Mouse (Mus musculus): ENCODE measurements at regions not wholly inside any gene's neighbourhood (a gene's known extent, or its start where the extent isn't known, plus 50 kb on each side); places are given as distances from the start of the nearest gene placed in this dataset.
A peak's percentile ranks its signal among the peaks of the same experiment; 100 is the strongest.

GRCm38 (mm10) chr9:41513701-41514100 lies 352.2 kb upstream of the Ubash3b start:
- H3K4me2 ChIP-seq (replicated peaks; ENCODE audit: low read depth, low read length): no peak overlapping the region
- H3K36me3 ChIP-seq (ENCODE audit: insufficient read depth, low read length): no peaks in the 10 kb centered on the region
- H3K4me3 ChIP-seq (ENCODE audit: low read length): no peak overlapping the region
- no peaks in the 10 kb centered on the region for H3K4me1 ChIP-seq (ENCODE audit: insufficient read depth, low read length)
- no peak overlapping the region for H3K27ac ChIP-seq (ENCODE audit: low read length)
- no peaks in the 10 kb centered on the region for H3K27me3 ChIP-seq (ENCODE audit: insufficient read depth, low read length)
- WGBS: 37% methylated on average over 1 of the region's 1 CpGs
- no peak overlapping the region for H3K9ac ChIP-seq (replicated peaks; ENCODE audit: low read length)
- no peak for ATAC-seq (ENCODE audit: low FRiP score, low TSS enrichment)
- no peaks in the 10 kb centered on the region for H3K9me3 ChIP-seq (ENCODE audit: low read length)

GRCm38 (mm10) chr9:41509597-41509996 lies 348.1 kb upstream of the Ubash3b start:
- no peaks in the 10 kb centered on the region for H3K36me3 ChIP-seq (ENCODE audit: insufficient read depth, low read length)
- H3K9me3 ChIP-seq (ENCODE audit: low read length): no peaks in the 10 kb centered on the region
- no peak overlapping the region for H3K4me3 ChIP-seq (ENCODE audit: low read length)
- H3K4me2 ChIP-seq (replicated peaks; ENCODE audit: low read depth, low read length): no peak overlapping the region
- no peak overlapping the region for H3K9ac ChIP-seq (replicated peaks; ENCODE audit: low read length)
- H3K27ac ChIP-seq (ENCODE audit: low read length): no peak overlapping the region
- H3K27me3 ChIP-seq (ENCODE audit: insufficient read depth, low read length): no peaks in the 10 kb centered on the region
- ATAC-seq (ENCODE audit: low FRiP score, low TSS enrichment): no peak
- 86% methylated on average over 2 of the region's 2 CpGs for WGBS
- H3K4me1 ChIP-seq (ENCODE audit: insufficient read depth, low read length): no peaks in the 10 kb centered on the region

- H3K4me3 ChIP-seq (ENCODE audit: low read length): no peak overlapping the region
- 86% methylated on average over 5 of the region's 5 CpGs for WGBS
- no peaks in the 10 kb centered on the region for H3K27me3 ChIP-seq (ENCODE audit: insufficient read depth, low read length)
- H3K4me1 ChIP-seq (ENCODE audit: insufficient read depth, low read length): no peaks in the 10 kb centered on the region
- H3K36me3 ChIP-seq (ENCODE audit: insufficient read depth, low read length): no peaks in the 10 kb centered on the region
- no peak overlapping the region for H3K9ac ChIP-seq (replicated peaks; ENCODE audit: low read length)
- no peaks in the 10 kb centered on the region for H3K9me3 ChIP-seq (ENCODE audit: low read length)
- ATAC-seq (ENCODE audit: low FRiP score, low TSS enrichment): no peak
- H3K27ac ChIP-seq (ENCODE audit: low read length): no peak overlapping the region
- no peak overlapping the region for H3K4me2 ChIP-seq (replicated peaks; ENCODE audit: low read depth, low read length)
Observed at GRCm38 (mm10) chr9:41508746-41509145, 347.2 kb upstream of the Ubash3b start.

GRCm38 (mm10) chr9:41498326-41498725 lies 336.8 kb upstream of the Ubash3b start:
- Histone ChIP-seq H3K9ac (replicated peaks; ENCODE audit: low read length) (no peak overlapping the region), H3K27me3 (ENCODE audit: insufficient read depth, low read length) (no peaks in the 10 kb centered on the region), H3K9me3 (ENCODE audit: low read length) (no peaks in the 10 kb centered on the region), H3K36me3 (ENCODE audit: insufficient read depth, low read length) (no peaks in the 10 kb centered on the region), H3K27ac (ENCODE audit: low read length) (no peak overlapping the region), H3K4me2 (replicated peaks; ENCODE audit: low read depth, low read length) (no peak overlapping the region), H3K4me3 (ENCODE audit: low read length) (no peak overlapping the region), H3K4me1 (ENCODE audit: insufficient read depth, low read length) (no peaks in the 10 kb centered on the region)
- WGBS: 79% methylated on average over 5 of the region's 5 CpGs
- no peak for ATAC-seq (ENCODE audit: low FRiP score, low TSS enrichment)

- Histone ChIP-seq H3K27ac (ENCODE audit: low read length) (no peak overlapping the region), H3K9me3 (ENCODE audit: low read length) (no peaks in the 10 kb centered on the region), H3K27me3 (ENCODE audit: insufficient read depth, low read length) (no peaks in the 10 kb centered on the region), H3K4me2 (replicated peaks; ENCODE audit: low read depth, low read length) (no peak overlapping the region), H3K4me1 (ENCODE audit: insufficient read depth, low read length) (no peaks in the 10 kb centered on the region), H3K36me3 (ENCODE audit: insufficient read depth, low read length) (no peaks in the 10 kb centered on the region), H3K9ac (replicated peaks; ENCODE audit: low read length) (no peak overlapping the region), H3K4me3 (ENCODE audit: low read length) (no peak overlapping the region)
- ATAC-seq (ENCODE audit: low FRiP score, low TSS enrichment): no peak
- 87% methylated on average over 3 of the region's 3 CpGs for WGBS
Observed at GRCm38 (mm10) chr9:41490112-41490511, 328.6 kb upstream of the Ubash3b start.

- Histone ChIP-seq H3K36me3 (ENCODE audit: insufficient read depth, low read length) (no peaks in the 10 kb centered on the region), H3K9ac (replicated peaks; ENCODE audit: low read length) (no peak overlapping the region), H3K4me3 (ENCODE audit: low read length) (no peak overlapping the region), H3K4me1 (ENCODE audit: insufficient read depth, low read length) (no peaks in the 10 kb centered on the region), H3K27me3 (ENCODE audit: insufficient read depth, low read length) (no peaks in the 10 kb centered on the region), H3K27ac (ENCODE audit: low read length) (no peak overlapping the region), H3K4me2 (replicated peaks; ENCODE audit: low read depth, low read length) (no peak overlapping the region), H3K9me3 (ENCODE audit: low read length) (no peaks in the 10 kb centered on the region)
- ATAC-seq (ENCODE audit: low FRiP score, low TSS enrichment): no peak
- WGBS: 87% methylated on average over 2 of the region's 2 CpGs
Observed at GRCm38 (mm10) chr9:41488046-41488445, 326.5 kb upstream of the Ubash3b start.

GRCm38 (mm10) chr9:41483218-41483617 lies 321.7 kb upstream of the Ubash3b start:
- H3K4me1 ChIP-seq (ENCODE audit: insufficient read depth, low read length): peaks cover 5% of the 10 kb centered on the region; the same call in 1 of the 2 replicates
- 92% methylated on average over 3 of the region's 3 CpGs for WGBS
- H3K27me3 ChIP-seq (ENCODE audit: insufficient read depth, low read length): no peaks in the 10 kb centered on the region
- H3K36me3 ChIP-seq (ENCODE audit: insufficient read depth, low read length): no peaks in the 10 kb centered on the region
- no peak overlapping the region for H3K4me2 ChIP-seq (replicated peaks; ENCODE audit: low read depth, low read length)
- ATAC-seq (ENCODE audit: low FRiP score, low TSS enrichment): no peak
- H3K27ac ChIP-seq (ENCODE audit: low read length): no peak overlapping the region
- H3K9ac ChIP-seq (replicated peaks; ENCODE audit: low read length): no peak overlapping the region
- H3K9me3 ChIP-seq (ENCODE audit: low read length): no peaks in the 10 kb centered on the region
- H3K4me3 ChIP-seq (ENCODE audit: low read length): no peak overlapping the region

GRCm38 (mm10) chr9:41481611-41482266 lies 320.2 kb upstream of the Ubash3b start:
- Histone ChIP-seq H3K4me3 (ENCODE audit: low read length) (no peak overlapping the region), H3K4me2 (replicated peaks; ENCODE audit: low read depth, low read length) (no peak overlapping the region), H3K27me3 (ENCODE audit: insufficient read depth, low read length) (no peaks in the 10 kb centered on the region), H3K9me3 (ENCODE audit: low read length) (no peaks in the 10 kb centered on the region), H3K27ac (ENCODE audit: low read length) (no peak overlapping the region), H3K9ac (replicated peaks; ENCODE audit: low read length) (no peak overlapping the region), H3K4me1 (ENCODE audit: insufficient read depth, low read length) (peaks cover 5% of the 10 kb centered on the region; the same call in 1 of the 2 replicates), H3K36me3 (ENCODE audit: insufficient read depth, low read length) (no peaks in the 10 kb centered on the region)
- 90% methylated on average over 6 of the region's 6 CpGs for WGBS
- no peak for ATAC-seq (ENCODE audit: low FRiP score, low TSS enrichment)

GRCm38 (mm10) chr9:41479854-41480749 lies 318.6 kb upstream of the Ubash3b start:
- no peak overlapping the region for H3K27ac ChIP-seq (ENCODE audit: low read length)
- WGBS: 51% methylated on average over 13 of the region's 13 CpGs

GRCm38 (mm10) chr9:41479085-41479484 lies 317.6 kb upstream of the Ubash3b start:
- WGBS: 94% methylated on average over 5 of the region's 5 CpGs
- Histone ChIP-seq H3K4me1 (ENCODE audit: insufficient read depth, low read length) (peaks cover 12% of the 10 kb centered on the region; the same call in 1 of the 2 replicates), H3K36me3 (ENCODE audit: insufficient read depth, low read length) (no peaks in the 10 kb centered on the region), H3K9ac (replicated peaks; ENCODE audit: low read length) (no peak overlapping the region), H3K27me3 (ENCODE audit: insufficient read depth, low read length) (no peaks in the 10 kb centered on the region), H3K4me3 (ENCODE audit: low read length) (no peak overlapping the region), H3K27ac (ENCODE audit: low read length) (no peak overlapping the region), H3K9me3 (ENCODE audit: low read length) (no peaks in the 10 kb centered on the region), H3K4me2 (replicated peaks; ENCODE audit: low read depth, low read length) (no peak overlapping the region)
- ATAC-seq (ENCODE audit: low FRiP score, low TSS enrichment): no peak

More at GRCm38 (mm10) chr9:41479854-41480749, 318.6 kb upstream of the Ubash3b start:
- Histone ChIP-seq H3K9ac (replicated peaks; ENCODE audit: low read length) (no peak overlapping the region), H3K36me3 (ENCODE audit: insufficient read depth, low read length) (no peaks in the 10 kb centered on the region), H3K4me3 (ENCODE audit: low read length) (no peak overlapping the region), H3K9me3 (ENCODE audit: low read length) (no peaks in the 10 kb centered on the region), H3K4me2 (replicated peaks; ENCODE audit: low read depth, low read length) (no peak overlapping the region), H3K27me3 (ENCODE audit: insufficient read depth, low read length) (no peaks in the 10 kb centered on the region), H3K4me1 (ENCODE audit: insufficient read depth, low read length) (peaks cover 5% of the 10 kb centered on the region; the same call in 1 of the 2 replicates)
- 0 out of 2 replicates have a peak, but pooled peaks have one; percentile 19 for ATAC-seq (ENCODE audit: low FRiP score, low TSS enrichment)

Data from kidney, embryonic 16.5 days (tissue).